Mouse (Mus musculus) liver, embryonic 14.5 days (tissue): ENCODE measurements around the gene Fbxl16.

Source experiments
- CTCF ChIP-seq: IDR thresholded peaks from 2 replicates; pipeline ENCODE4 v1.5.1; 2016; ENCODE audit warnings: antibody characterized with exemption, low read depth, control low read depth
- EP300 ChIP-seq: IDR thresholded peaks from 2 replicates; pipeline ENCODE4 v1.6.1; 2016; ENCODE audit warnings: antibody characterized with exemption, low read depth

DNA sequence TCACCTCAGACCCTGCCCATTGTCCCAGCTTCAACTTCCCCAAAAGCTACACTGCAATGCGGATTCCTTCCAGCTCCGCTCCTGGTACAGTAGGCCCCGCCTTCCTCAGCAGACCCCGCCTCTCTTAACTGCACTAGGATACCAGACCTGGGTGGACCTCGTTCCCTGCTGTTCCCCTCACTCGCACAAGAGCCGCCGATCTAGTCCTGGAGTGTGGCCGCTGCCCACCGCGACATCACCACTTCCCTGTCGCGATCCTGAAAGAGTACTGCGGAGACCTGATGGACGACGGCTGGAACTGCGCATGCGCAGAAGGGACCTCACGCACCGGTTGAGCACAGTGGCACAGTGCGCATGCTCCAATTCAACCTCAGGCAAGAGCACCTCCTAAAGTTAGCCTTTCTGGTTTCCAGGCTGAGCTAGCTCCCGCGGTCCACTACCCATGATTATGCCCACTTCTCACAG, 23.6 kb upstream of the Fbxl16 start, which contains the start of gene Haghl:
- TF ChIP-seq EP300 (no peak), CTCF (no peak)
